Mouse (Mus musculus) thymus, postnatal 36 days (tissue): Measurements from ENCODE around the gene Add1.

Experiments
- DNase-seq, 2 experiments: peaks; one replicate each; pipeline ENCODE4 v3.0.0; 2022; ENCODE audit warnings: mixed read lengths in 2 of 2

Add1 gene

DNA sequence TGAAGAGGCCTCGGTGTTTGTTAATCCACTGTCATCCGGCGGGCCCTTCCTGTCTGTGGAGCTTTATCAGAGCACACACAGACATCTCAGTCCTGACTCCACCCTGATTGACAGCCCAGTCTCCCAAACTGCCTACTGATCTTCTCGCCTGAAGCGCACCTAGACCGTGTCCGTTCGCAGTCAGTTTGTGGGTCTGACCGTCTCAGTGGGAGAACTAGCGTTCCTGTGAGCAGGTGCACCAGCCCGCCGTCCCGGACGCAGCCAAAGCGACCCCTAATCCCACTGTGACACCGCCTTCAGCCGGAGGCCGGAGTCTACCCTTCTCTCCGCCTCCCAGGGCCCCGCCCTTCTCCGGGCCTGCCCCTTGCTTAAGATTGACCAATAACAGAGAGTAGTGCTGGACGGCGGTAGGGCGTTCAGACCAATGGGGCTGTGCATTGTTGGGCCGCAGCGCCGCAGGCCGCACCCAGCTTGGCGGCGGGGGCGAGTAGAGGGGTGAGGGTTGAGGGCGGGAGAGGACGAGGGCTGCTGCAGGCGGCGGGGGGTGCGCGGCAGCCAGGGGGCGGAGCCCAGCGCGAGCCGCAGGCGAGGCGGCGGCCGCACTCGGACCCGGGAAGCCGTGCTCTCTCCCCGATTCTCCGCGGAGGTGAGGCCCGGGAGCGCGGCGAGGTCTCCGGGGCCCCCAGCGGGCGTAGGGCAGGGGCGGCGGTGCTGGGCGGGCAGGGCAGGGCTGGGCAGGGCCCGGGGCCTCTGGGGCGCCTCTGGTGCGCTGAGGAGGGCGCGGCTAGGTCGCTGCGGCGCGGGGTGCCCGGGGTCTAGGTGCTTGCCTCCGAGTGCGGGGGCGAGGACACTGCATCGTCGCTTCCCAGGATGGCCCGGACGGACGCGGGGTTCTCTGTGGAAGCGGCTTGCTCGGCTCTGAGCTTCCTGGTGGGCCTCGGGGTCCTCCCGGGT is at the start of gene Add1:
Add1 (plus strand) TSS at position 397 of the 954 bp plus-strand sequence.
- DNase-seq = peak; percentile 97 to 98

DNA sequence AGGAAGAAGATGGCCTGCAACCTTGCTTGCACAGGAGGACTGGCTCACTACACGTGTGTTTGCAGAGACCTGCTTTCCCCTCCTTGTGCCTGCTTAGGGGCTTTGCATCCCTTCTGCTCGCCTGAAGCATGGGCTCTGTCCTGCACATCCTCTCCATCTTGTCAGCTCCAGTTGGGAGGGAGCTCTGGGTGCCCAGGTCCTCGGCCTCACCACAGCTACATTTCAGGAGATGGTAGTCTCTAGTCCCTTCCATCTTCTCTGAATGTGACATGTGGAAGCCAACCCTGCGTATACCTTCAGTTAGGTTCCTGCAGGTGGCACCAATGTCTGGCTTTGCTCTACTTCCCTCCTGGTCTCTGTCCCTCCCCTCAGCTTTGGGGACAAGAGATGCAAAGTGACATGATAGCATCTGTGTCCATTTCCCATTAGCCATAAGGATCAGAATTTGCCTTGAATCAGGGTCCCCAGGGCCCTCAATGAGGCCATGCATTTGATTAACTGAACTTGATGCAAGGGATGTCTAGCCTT is 49.4 kb upstream of the Add1 start:
- DNase-seq = no peak

DNA sequence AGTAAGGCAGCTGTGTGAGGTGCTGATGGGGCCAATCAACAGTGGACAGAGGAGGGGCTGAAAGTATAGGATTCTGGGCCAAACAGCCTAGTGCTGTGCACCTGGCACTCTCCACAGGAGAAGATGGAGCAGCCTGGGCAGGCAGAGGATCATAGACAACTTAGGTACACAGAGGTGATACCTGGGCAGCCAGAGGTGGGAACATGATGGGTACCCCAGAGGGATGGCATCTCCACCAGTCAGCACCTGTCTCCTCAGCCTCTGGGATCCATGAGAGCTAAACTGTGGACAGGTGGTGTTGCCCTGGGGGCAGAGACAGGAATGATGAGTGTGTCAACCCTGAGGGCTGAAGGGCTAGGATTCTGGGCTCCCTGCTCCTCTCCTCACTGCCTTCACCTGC is 49.0 kb upstream of the Add1 start:
- no peak for DNase-seq

DNA sequence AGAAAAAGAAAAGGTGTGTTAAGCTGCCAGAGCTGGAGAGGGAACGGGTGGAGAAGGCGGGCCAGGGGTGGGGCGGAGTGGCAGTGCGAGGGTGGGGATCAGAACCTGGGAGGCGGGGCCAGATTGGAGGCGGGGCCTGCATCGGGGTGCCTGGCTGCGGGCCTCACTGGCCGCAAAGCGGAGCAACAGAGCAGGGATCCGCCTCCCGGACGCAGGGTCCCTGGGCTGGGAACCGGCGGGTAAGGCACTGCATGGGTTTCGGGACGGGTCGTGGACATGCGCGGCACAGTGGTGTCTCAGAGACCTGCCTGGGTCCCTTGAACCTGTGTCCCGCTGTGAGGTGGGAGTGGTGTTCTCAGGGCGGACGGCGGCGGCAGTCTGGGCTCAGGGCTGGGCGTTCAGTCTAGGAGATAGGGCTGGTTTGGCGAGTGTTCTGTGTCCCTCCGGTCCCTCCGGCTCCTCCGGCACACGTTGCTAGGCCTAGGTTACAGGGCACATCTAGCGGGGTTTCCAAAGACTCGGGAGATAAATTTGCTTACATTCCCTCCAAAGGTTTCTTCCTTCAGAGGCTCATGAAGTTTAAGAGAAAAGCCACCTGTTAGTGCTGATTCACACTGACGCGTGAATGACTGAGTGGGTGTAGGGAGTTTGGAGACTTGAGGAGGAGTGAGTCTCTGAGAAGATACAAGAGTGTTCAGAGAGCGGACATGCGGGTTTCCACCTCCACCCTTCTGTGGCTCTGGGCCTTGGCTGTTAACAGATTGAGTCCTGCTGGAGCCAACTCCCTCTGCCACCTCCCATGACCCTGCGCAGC is 47.6 kb upstream of the Add1 start, which contains the start of gene Sh3bp2:
Sh3bp2 (plus strand) TSS at position 176 of the 814 bp plus-strand sequence.
- DNase-seq = peak; percentile 97 to 99

DNA sequence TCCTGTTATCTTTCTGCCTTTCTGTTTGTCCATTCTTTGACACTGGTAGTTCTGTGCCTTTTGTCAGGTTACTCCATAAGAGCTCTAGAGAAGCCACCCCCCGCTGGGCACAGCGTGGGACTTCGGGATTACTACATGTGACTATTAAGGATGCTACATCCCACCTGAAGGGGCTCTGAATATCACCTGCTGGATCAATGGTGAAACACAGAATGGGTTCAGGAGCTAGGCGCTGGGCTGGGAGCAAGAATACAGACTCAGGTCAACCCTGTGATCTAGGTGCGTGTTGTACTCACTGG is 47.0 kb upstream of the Add1 start:
- DNase-seq = no peak

DNA sequence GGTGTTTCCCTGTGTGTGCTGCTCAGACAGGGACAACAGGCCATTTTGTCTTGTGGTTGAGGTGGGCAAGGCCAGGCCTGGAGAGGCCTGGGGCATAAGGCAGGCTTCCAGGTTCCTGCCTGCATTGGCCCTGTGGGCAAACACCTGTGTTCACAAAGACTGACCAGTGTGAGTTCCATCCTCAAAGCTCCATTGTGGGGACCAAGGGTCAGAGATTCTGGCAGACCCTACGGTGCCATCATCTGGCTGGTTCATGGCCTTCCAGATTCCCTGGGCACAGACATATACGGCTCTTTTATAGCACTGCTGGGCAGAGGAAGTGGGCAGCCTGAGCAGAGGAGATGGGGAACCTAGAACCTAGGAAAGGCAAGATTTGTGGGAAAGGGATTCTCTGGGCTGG is 46.1 kb upstream of the Add1 start:
- DNase-seq = no peak

DNA sequence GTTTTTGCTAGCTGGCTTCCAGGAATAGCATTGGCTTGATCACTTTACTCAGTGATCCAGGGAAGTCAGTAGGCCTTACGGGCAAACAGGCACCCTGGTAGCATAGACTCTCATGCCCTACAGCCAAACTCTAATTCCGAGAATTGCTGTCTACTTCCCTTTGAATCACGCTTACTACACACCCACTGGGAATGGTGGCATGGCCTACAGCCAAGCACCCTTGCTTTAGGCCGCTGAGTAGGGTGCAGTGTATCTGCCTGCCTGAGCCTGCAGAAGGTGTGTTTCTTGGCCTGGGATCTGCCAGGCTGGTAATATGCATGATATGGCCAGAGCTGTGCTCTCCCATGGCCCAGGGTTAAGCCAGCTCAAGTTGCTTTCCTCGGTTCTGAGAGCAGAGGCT is 44.7 kb upstream of the Add1 start:
- no peak for DNase-seq

DNA sequence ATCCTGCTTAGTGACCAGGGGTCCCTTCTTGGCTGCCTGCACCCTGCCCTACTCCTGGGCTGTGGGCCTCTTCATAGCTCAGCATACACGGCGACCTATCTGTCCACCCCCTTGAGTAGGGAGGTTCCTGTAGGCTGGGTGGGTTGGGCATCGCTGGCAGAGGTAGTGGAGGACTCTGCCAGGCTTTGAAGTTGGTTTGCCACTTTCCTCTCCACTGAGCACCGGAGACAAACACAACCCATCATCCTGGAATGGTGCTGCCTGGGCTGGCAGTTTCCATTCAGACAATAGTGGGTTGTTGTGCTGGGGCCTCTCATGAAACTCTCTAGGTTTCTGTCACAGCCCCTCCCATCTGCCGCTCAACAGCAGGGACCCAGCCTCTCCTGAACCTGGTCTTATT is 43.3 kb upstream of the Add1 start:
- no peak for DNase-seq

DNA sequence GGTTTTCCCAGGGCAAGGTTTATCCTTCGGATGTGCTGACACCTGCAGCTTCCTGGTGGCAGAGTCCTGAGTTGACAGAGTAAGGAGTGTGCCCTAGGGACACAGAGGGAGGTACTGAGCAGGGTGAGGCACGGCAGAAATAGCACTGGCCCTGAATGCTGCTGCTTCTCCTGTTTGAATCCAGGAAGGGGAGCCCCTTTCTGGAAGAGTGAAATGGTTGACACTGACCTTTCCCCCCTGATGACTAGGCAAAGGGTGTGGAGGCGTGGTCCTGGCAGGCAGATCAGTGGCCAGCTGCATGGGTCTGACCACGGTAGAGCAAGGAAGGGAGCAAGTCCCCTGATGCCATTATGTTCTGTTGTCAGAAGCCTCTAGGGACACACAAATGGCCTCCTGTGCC is 42.8 kb upstream of the Add1 start:
- no peak for DNase-seq

DNA sequence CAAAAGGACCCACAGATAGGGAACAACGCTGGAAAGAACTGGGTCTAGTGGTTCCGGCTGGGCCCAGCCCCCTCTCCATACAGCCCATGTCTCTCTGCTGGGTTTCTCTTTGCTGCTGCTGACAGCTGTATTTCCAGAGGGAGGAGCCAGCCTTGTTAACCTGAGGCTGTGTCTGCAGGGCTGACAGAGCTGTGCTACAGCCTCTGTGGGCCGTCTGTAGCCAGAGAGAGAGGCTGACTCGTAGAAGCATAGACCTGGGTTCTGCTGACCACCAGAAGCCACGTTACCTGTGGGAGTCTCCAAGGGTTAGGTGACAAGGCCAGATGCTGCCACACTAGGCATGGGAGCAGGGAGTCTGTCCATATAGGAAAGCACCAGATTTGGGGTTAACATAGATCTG is 40.4 kb upstream of the Add1 start:
- no peak for DNase-seq

DNA sequence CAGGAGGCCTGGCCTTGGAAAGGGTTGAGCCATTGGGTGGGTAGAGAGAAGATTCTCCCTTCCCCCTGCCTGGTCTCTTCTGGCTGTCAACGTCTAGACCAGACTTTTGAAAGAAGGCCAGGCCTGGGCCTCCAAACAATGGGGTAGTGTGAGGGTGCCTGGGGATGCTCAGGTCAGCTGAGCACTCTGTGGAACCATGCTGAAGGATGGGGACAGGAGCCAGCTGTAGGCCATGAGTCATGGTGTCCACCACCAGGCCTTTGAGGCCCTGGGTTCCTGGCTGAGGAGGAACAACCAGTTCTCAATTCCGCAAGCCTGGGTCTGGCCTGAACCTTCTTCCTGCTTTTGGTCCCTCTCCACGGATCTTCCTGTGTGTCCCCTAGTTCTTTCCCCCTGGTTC is 39.6 kb upstream of the Add1 start:
- no peak for DNase-seq

DNA sequence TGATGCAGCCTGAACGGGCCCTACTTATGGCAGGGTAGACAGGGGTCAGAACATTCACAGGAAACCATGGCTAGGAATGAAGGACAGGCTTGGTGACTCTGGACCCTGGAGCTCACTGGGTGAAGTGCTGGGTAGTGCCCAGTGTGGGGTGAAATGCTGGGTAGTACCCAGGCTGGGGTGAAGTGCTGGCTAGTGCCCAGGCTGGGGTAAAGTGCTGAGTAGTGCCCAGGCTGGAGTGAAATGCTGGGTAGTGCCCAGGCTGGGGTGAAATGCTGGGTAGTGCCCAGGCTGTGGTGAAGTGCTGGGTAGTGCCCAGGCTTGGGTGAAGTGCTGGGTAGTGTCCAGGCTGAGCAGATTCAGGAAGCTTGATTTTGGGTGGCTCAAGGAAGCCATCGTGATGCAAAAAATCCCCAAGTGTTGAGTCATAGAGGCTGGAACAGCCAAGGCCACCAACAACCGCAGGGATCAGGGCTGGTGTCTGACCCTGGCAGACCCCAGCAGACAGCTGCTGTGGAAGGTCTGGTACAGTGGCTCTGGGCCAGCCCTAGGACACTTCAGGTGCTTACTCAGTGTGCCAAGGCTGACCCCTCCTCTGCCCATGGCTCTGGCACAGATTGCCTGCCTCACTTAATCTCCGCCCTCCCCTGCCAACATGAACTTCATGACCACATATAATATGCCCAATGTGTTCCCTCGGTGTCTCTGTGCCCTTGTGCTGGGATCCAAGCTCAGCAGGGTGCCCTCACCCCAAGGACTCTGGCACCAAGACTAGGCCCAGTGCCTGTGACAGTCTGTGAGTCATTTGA is 38.5 kb upstream of the Add1 start:
- no peak for DNase-seq

DNA sequence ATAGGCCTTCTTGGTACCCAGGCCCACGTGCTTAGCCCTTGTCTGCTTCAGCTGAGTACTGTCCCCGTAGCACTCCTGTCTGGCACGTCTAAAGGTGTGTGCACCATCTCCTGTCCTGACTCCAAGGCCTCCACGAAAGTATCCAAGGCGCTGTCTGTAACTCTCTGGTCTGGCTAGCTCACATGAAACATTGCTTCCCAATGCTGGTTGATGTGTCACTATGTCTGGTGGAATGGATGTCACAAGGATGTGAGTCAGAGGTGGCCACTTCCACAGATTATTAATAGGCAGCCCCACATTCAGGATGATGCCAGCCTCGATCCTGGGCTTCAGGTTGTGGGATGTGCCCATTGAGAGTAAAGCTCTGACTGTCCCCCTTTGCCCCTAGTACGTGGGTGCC is 37.6 kb upstream of the Add1 start:
- no peak for DNase-seq

DNA sequence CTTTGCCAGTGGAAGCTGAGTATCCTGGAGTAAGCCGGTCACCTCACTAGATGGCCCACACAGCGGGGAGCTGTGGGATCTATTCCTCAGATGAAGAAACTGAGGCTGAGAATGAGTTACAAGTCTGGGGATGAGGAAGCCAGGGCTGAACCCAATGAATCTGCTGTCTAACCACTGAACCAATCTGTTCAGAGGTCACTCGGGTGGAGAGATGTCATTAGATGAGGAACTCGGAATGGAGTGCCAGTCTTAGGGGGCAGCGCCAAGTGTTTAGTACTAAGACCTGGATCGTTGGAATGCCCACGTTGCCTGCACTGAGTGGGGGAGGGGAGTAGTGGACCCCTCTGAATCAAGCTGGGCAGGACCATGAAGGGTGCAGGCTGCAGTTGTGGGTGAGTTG is 35.4 kb upstream of the Add1 start:
- DNase-seq = no peak

DNA sequence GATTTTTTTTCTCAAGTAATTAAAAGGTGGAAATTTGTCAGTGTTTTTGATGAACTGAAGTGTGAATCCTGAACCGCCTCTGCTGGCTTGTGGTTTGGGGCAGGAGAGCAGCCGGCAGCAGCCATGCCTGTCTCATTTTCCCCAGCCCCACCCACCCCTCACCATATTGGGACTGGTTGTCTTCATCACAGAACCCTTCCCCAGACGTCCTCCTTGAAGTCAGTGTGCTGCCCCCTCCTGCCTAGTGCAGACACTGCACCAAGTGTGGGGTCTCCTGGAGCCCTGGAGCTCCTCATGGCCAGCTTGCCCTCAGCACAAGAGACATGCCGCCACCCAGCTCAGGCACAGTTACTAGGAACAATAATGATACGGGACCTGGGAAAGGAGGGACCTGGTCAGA is 34.9 kb upstream of the Add1 start:
- DNase-seq = peak; percentile 79 to 80

DNA sequence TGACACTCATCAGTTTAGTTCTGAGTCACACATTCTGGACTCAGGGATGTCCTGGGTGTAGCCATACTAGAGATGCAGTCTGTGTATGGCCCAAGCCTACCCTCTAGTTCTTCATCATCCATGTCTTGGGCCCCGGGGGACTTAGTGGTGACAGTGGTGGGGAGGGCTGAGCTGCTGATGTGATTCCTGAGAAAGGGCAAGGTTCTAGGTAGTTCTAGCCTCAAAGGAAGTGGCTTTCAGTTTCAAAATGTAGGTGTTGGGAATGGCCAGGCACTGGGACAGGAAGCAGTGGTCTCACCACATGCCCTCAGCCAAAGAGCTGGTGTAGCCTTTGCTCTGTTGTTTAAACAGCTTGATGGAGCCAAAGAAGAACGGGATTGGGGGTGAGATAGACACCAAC is 34.3 kb upstream of the Add1 start:
- no peak for DNase-seq

DNA sequence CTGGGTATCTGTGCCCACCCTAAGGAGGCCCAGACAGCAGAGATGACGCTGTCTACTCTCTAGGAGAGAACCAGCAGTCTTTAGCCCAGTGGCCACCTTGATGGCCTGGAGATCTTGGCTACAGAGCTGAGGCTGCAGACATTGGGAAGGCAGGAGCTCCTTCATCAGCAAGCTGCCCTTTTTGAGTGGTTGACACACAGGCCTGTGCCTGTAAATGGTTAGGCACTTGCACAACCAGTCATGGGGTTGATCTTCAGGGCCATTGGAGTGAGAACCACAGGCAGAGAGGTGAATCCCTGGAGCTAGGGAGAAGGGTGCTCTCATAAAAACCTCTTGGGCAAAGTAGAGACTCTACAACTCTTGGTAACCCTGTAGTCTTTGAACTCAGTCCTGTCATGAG is 31.3 kb upstream of the Add1 start:
- no peak for DNase-seq

DNA sequence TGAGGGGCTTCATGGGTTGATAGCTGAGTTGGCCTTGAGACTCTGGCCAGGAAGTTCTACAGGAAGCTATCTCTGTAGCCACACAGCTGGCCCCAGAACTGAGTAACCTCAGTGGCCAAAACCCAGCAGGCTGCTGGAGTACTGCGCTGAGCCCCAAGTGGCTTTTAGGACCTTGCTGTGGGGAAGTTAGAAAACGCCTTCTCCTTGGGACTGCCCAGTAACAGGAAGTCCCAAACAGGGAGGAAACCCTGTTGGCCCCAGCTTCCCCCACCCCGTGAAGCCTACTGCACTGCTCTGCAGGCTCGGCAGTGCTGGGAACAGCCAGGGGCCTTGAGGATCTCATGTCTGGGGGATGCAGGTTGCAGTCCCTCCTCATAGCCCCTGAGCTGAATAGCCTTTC is 30.4 kb upstream of the Add1 start:
- DNase-seq = no peak

DNA sequence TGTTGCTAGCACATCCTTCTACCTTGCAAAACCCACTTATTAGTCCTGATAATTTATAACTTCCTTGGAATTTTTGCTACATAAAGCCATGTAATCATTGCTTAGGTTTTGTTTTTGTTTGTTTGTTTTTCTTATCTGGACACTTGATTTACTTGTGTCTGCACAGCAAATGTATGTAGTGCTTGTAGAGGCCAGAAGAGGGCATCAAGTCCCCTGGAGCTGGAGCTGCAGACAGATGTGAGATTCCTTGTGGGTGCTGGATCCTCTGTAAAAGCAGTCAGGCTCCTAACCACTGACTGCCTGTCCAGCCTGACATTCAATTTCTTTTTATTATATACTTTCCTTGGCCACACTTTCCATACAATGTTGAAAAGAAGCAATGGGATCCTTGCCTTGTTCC is 26.1 kb upstream of the Add1 start:
- no peak for DNase-seq

DNA sequence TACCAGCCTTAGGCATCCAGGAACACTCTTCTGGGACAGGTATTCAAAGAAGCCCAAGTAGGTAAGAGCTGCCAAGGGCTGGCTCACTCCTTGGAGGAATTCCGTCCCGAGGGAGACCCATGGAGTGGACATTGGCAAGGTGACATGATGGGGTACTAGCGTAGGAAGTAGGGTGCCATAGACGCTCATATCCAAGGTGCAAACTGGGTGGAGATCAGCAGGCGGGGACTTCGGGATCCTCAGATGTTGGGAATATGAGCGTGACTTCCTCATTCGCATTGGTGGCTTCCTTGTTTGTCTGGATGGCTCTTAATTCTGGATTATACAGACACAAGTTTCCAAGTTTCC is 24.4 kb upstream of the Add1 start:
- DNase-seq = no peak

DNA sequence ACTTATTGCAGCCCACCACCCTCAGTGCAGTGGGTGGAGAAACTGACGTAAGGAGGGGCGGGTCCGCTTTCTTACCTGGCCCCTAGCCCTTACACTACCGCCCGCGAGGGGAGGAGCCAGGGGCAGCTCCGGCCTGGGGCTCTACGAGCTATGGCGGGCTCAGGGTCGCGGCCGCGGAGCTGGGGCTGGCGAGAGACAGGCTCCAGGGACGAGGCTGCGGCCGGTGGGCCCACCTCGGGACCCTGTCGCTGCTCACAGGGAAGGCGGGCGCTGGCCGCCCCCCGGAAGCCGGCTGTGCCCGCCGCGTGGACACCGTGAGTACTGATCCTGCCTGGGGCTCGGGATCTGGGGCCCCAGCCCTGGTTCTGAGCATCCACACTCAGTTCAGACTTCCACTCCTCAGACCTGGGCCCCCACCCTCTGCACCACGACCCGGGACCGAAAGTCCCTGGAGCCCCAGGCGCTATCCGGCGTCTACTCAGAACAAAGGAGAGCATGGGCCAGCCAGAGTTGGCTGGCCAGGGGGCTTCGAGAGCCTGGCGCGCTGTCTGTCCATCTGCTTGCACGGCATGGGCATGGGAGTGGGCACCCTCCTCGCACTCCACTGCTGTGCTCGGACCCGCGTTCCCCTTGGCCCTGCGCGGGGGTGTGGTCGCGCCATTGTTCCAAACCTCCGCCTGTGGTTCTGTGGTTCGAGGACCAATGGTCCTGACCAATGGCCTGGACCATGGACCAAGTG is 23.8 kb upstream of the Add1 start:
- DNase-seq = peak; percentile 50 to 71

DNA sequence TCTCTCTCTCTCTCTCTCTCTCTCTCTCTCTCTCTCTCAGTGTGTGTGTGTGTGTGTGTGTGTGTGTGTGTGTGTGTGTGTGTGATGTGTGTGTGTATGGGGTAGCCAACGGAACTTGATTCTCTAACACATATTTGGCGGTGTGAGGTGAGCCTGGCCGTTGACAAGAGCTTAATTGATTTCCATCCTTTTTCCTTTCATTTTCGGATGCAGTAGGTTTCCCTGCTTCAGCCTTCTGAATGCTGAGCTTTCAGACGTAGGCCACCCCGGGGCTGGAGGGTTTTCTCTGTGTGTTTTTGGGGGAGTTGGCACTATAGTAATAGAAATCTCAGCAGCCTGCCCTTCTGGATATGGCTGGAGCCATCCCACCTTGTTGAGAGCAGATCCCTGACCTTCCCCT is 23.2 kb upstream of the Add1 start:
- DNase-seq = no peak
